Mouse (Mus musculus) embryo, embryonic 9.5 days (tissue): ENCODE data around the gene Rgs21.

ENCODE experiments used
- DNase-seq: peaks from one replicate; pipeline ENCODE4 v3.0.0-alpha.2; 2017; ENCODE audit errors: extremely low spot score

Rgs21 gene

GRCm38 (mm10) chr1:144567567-144567966 lies at the start of gene Rgs21:
TSS of gene Rgs21 (minus strand) at chr1:144567667.
- DNase-seq = no peak

- no peak for DNase-seq
Observed at GRCm38 (mm10) chr1:144604071-144604470, 36.6 kb upstream of the Rgs21 start.

- DNase-seq = no peak
Observed at GRCm38 (mm10) chr1:144602987-144603386, 35.5 kb upstream of the Rgs21 start.

- DNase-seq = no peak
Observed at GRCm38 (mm10) chr1:144579321-144579720, 11.9 kb upstream of the Rgs21 start.

DNA sequence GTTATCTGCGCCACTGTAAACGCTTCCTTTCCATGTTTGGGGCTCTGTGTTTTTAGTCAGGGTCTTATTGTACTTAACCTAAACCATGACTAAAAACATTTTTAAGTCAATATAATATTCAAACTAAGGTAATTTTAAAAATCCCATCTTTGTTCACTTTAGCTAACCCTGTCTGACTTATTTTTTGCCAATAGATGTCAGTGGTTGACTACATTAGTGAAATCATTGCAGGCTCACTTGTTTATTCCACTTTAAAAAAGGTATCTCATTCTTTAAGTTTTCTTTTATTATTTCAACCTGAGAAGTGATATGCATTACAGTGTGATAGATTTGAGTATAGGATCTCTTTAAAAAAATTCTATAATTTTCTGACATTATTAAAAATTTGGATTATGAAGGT lies 5.5 kb upstream of the Rgs21 start:
- DNase-seq = no peak

DNA sequence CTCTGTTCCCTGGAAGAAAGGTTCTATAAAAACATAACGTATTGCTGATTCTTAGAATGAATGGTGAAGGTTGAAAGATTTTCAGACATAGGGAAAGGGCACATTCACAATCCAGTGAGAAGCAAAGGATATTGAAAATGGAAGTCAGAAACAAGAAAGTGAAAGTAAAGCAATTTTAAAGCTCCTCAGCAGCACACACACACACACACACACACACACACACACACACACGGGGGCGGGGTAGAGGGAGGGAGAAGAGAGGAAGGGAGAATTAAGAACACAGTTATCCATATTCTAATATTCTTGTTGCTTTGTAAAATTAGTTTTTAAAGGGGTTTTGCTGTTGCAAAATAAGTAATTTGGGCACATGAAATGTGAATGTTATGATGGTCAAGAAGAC lies 2.4 kb upstream of the Rgs21 start:
- DNase-seq = no peak

- DNase-seq = no peak
Observed at GRCm38 (mm10) chr1:144545142-144545541, 22.3 kb downstream of the Rgs21 start.

DNA sequence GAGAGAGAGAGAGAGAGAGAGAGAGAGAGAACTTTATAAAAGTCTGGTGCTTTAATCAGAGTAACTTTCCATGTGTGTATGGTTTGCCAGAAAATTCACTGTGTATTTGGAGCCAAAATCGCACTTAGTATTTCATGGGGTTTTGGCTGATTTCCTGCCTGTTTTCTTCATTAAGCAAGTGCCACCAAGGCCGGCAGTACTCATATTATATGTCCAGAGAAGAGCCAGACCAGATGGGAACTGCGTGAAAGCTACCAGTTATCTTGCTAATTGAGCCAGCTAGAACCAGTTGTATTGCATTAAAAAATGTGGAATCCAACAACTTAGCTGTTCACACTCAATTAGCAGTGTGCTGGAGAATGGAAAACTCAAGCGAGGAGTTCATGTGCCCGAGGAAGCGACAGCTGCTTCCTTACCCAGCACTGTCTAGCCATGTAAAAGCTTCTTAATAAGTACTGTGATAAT lies 22.9 kb downstream of the Rgs21 start:
- no peak for DNase-seq

DNA sequence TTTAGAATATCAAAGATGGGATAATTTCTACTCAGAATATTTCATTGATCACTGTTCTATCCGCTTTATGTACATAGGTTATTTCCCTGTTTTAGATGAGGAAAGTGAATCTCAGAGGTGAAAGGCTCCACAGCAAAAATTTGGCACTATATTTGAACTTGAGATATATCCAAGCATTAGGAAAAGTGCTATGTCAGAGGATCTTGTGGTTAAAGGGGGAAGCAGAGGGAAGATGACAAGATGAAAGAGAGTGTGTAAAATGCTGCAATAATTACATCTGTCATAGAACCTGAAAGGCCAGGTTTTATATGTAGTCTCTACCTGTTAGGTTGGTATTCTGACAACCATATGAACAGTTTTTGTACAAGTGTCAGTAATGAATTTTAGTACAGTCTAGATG lies 35.7 kb downstream of the Rgs21 start:
- DNase-seq = no peak

DNA sequence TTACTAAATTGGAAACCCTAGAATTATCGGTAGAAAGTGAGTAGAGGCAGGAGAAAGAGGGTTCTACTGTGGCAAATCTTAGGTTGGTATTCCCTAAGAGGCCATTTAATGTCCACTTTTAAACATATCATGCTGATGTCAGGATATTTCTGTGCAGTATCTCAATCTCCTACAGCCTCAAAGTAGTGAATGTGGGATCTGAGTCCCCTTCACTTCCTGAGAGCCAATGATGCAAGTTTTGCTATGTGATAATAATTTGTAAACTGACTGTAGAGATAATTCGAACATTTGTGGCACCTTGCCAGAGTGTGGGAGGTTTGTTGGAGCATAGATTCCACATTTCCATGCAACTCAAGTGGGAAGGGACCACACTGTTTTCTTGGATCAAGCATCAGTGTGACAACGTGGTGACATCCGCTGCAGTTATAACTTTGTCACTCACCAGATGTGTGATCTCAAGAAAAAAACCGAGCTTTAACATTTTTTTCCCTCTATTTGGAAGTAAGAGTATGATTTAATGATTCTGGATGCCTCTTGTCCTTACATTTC lies 49.5 kb downstream of the Rgs21 start:
- DNase-seq = no peak

GRCm38 (mm10) chr1:144502241-144502640 lies 65.2 kb downstream of the Rgs21 start:
- DNase-seq = no peak

GRCm38 (mm10) chr1:144500423-144500822 lies 67.0 kb downstream of the Rgs21 start:
- no peak for DNase-seq

DNA sequence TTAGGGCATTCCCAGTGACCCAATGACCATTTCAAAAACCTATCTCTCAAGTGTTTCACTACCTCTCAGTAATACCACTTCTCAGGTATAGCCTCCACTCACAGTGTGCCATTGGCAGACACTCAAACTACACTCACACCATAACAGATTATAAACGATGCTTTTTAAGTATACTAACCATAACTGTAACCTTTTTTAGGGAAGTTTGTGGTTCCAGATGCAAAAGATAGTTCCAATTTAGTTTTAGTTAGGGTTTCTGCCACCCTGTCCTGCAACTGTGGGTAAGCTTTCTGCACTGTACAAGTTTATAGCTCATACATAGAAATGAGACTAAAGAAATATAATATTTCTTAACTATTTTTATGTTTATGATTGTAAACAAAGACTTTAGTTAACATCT lies 67.7 kb downstream of the Rgs21 start:
- DNase-seq = no peak

DNA sequence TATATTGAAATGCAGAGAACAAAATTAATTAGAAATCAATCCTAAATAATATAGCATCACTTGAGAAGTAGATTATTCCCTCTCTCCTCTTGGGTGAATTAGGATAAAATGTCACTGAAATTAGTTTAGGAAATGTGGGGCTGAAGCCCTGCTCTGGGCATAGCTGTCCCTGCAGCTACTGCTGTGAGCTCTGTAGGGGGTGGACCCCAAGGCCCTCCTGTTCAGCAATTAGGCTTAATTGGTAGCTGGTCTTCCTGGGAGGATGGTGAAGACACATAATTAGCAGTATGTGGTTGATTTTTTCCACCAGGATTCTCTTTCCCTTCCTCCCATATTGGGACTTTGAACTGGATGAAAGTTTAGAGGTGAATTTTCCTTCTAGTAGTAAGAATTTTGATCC lies 68.7 kb downstream of the Rgs21 start:
- no peak for DNase-seq

GRCm38 (mm10) chr1:144498051-144498450 lies 69.4 kb downstream of the Rgs21 start:
- DNase-seq = no peak

- no peak for DNase-seq
Observed at GRCm38 (mm10) chr1:144493336-144493735, 74.1 kb downstream of the Rgs21 start.

- no peak for DNase-seq
Observed at GRCm38 (mm10) chr1:144488223-144488835, 79.1 kb downstream of the Rgs21 start.
